Mouse (Mus musculus): ENCODE data around the gene Gm20708.

GRCm38 (mm10) chr11:117822728-117823241, 13.3 kb downstream of the Gm20708 start:
- TF ChIP-seq POLR2A (IDR thresholded peaks at IDR 0.05; ENCODE audit: low read depth, low read length) (no peak), CTCF (IDR thresholded peaks at IDR 0.05; ENCODE audit: extremely low read depth, insufficient read depth, insufficient read length, insufficient replicate concordance) (no peak)

All from spleen, adult 2 months (tissue).